Mouse (Mus musculus): Measurements from ENCODE around the gene Ciapin1.

GRCm38 (mm10) chr8:94805811-94806210 is 32.3 kb downstream of the Ciapin1 start:
- TF ChIP-seq GATA1 (IDR thresholded peaks at IDR 0.05; ENCODE audit: borderline replicate concordance, low read length) (no peak), FLI1 (IDR thresholded peaks at IDR 0.05; ENCODE audit: low read length) (no peak)

Data from megakaryocyte, embryonic 14.5 days (primary cell).